Mouse (Mus musculus) G1E-ER4 (cell line): ENCODE results near the gene Olfr1113. TPM values are rescaled to one million over a fixed set of nuclear protein-coding genes. Genes with fewer than 3 reads are reported as not detected.

ENCODE experiments used
- GATA1 ChIP-seq: IDR thresholded peaks from one replicate; pipeline ENCODE4 v1.8.0; 2012; ENCODE audit warnings: low read length, inconsistent platforms
- polyA plus RNA-seq: library from polyadenylated mRNA; stranded (reverse); fragments of >175 nt; gene quantifications from 2 replicates; pipeline ENCODE4 v1.2.3, GENCODE M21; 2012

Gene Olfr1113
- polyA plus RNA-seq: not detected in 2 replicates

DNA sequence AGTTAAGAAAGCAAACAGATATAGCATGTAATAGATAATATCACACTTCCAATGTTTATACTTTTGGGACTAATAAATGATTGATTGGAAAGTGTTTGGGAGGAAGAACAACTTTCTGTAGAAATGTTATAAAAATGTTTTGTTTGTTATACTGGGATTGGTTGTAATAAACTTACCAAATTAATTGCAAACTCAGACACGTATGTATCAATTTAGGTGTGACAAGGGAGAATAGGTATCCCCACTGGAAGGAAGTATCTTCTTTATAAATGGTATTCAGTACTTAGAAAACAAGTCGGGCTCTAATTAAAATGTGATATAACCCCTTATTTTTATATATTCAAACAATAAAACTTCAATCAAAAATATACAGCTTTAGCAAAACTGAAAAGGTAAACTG, at the start of gene Olfr1113:
Gene Olfr1113 (plus strand): TSS at position 301 of the 400 bp plus-strand sequence.
- TF ChIP-seq GATA1: no peak

DNA sequence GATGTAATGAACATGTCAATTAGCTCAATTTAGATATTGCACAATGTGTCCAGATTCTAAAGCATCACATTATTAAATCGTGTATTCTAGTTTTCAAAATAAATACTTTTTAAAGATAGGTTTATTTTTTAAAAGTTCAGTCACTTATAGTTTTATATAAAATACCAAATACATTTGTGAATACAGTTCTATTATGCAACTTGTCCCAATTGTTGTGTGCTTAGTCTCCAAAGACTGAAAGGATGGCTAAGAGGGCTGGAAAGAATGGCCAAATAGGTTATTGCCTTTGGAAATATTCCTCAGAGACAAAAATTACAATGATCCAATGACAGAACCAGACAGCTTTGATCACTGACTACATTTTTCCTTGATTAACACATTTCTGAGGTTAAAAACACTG, 21.3 kb upstream of the Olfr1113 start, which contains the start of gene Olfr1112:
Gene Olfr1112 (plus strand): TSS at position 301 of the 400 bp plus-strand sequence.
- TF ChIP-seq GATA1: no peak

DNA sequence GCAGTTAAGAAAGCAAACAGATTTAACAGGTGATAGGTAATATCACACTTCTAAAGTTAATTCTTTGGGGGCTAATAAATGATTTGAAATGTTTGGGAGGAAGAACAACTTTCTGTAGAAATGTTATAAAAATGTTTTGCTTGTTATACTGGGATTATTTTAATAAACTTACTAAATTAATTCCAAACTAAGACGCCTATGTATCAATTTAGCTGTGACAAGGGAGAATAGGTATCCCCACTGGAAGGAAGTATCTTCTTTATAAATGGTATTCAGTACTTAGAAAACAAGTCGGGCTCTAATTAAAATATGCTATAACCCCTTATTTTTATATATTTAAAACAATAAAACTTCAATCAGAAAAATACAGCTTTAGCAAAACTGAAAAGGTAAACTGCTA, 38.9 kb downstream of the Olfr1113 start, which contains the start of gene Olfr1115:
Gene Olfr1115 (plus strand): TSS at position 301 of the 400 bp plus-strand sequence.
- TF ChIP-seq GATA1: no peak

Other genes starting within 250 kb of the Olfr1113 start
- not detected in 2 replicates for gene Olfr1099, start 248.3 kb upstream of the Olfr1113 start, polyA plus RNA-seq
- gene Olfr1100, start 229.0 kb upstream of the Olfr1113 start, polyA plus RNA-seq: not detected in 2 replicates
- gene Olfr1101, start 217.7 kb upstream of the Olfr1113 start, polyA plus RNA-seq: not detected in 2 replicates
- gene Olfr1102, start 210.6 kb upstream of the Olfr1113 start, polyA plus RNA-seq: not detected in 2 replicates
- not detected in 2 replicates for gene Olfr1104, start 181.9 kb upstream of the Olfr1113 start, polyA plus RNA-seq
- gene Olfr1105, start 172.4 kb upstream of the Olfr1113 start, polyA plus RNA-seq: not detected in 2 replicates
- gene Olfr1106, start 156.7 kb upstream of the Olfr1113 start, polyA plus RNA-seq: not detected in 2 replicates
- not detected in 2 replicates for gene Olfr1107, start 133.2 kb upstream of the Olfr1113 start, polyA plus RNA-seq
- not detected in 2 replicates for gene Olfr1109, start 113.0 kb upstream of the Olfr1113 start, polyA plus RNA-seq
- gene Olfr259, start 94.4 kb upstream of the Olfr1113 start, polyA plus RNA-seq: not detected in 2 replicates
- not detected in 2 replicates for gene Olfr1110, start 68.7 kb upstream of the Olfr1113 start, polyA plus RNA-seq
- gene Olfr1111, start 56.3 kb upstream of the Olfr1113 start, polyA plus RNA-seq: not detected in 2 replicates
- gene Olfr1112, start 21.2 kb upstream of the Olfr1113 start, polyA plus RNA-seq: not detected in 2 replicates
- not detected in 2 replicates for gene Olfr1115, start 39.0 kb downstream of the Olfr1113 start, polyA plus RNA-seq
- gene Olfr1116, start 58.6 kb downstream of the Olfr1113 start, polyA plus RNA-seq: not detected in 2 replicates
- gene Olfr1118, start 98.6 kb downstream of the Olfr1113 start, polyA plus RNA-seq: not detected in 2 replicates
- gene Olfr1120, start 145.8 kb downstream of the Olfr1113 start, polyA plus RNA-seq: not detected in 2 replicates
- not detected in 2 replicates for gene Olfr1121, start 160.9 kb downstream of the Olfr1113 start, polyA plus RNA-seq
- not detected in 2 replicates for gene Olfr1122, start 176.9 kb downstream of the Olfr1113 start, polyA plus RNA-seq
- gene Olfr1123, start 207.7 kb downstream of the Olfr1113 start, polyA plus RNA-seq: not detected in 2 replicates
- gene Olfr1124, start 221.3 kb downstream of the Olfr1113 start, polyA plus RNA-seq: not detected in 2 replicates
- gene Olfr1126, start 245.0 kb downstream of the Olfr1113 start, polyA plus RNA-seq: not detected in 2 replicates